Comparison of ENCODE assay signal across 8 mouse cellular contexts in the genomic region with DNA sequence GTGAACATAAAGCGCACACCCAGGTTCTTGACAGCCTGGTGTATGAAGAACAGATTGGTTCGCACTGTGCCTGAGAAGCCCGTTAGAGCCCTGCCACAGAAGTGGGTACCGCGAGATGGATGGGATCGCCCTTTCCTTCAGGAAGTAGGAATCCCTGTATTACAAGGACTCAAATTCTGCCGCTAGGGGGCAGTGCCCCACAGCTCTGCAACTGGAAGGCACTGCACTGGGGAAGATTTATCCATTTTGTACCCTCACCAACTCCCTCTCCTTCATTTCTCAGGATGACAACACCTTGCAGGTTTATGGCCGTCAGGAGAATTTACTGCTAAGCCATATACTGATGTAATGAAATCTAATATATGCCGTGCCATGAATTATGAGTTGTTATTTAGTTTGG.
DNase-seq lines count a peak whose midpoint lies in the region; ATAC-seq and TF ChIP-seq lines count a peak whose summit lies in the region.

No protein-coding gene starts in this region.

- H3K36me3 ChIP-seq in liver, postnatal 0 days (replicated peaks; ENCODE audit: insufficient read depth, low read length), result no peaks in the 10 kb centered on the region

- peak; percentile 40 for DNase-seq in B cell, adult 2 months
- DNase-seq in adrenal gland, adult (ENCODE audit: inconsistent age in 2 of 2, low spot score in 1 of 2), result peak; percentile 48 to 87
- peak; percentile 81 for DNase-seq in embryo, embryonic 10.5 days (ENCODE audit: low spot score)
- peak; percentile 47 to 55 for DNase-seq in gastrocnemius, postnatal 36 days
- peak; percentile 73 for DNase-seq in kidney, postnatal 14 days
- DNase-seq in liver, postnatal 0 days, result peak; percentile 74
- peak; percentile 79 for DNase-seq in retina, embryonic 14.5 days (ENCODE audit: low spot score)
- DNase-seq in urinary bladder, postnatal 10 days (ENCODE audit: low spot score), result peak; percentile 16

- no peak overlapping the region for H3K27ac ChIP-seq in liver, postnatal 0 days (ENCODE audit: low read depth)

- ATAC-seq in liver, postnatal 0 days, result 0 out of 2 replicates have a peak, but pooled peaks have one; percentile 43

- 45% methylated on average over 9 of the region's 9 CpGs for WGBS in liver, postnatal 0 days (ENCODE audit: insufficient replicate concordance)

- H3K4me1 ChIP-seq in liver, postnatal 0 days (ENCODE audit: insufficient read depth), result no peaks in the 10 kb centered on the region

- intact Hi-C loops in gastrocnemius, postnatal 36 days (cut with DNase I), result no loop called here

- no peak overlapping the region for H3K9ac ChIP-seq in liver, postnatal 0 days (replicated peaks)

- peak; percentile 85 for TF ChIP-seq CTCF in liver, postnatal 0 days (IDR thresholded peaks at IDR 0.05; ENCODE audit: low read depth)

- TF ChIP-seq EP300 in liver, postnatal 0 days (IDR thresholded peaks at IDR 0.05; ENCODE audit: low read depth), result no peak

- H3K4me2 ChIP-seq in liver, postnatal 0 days (ENCODE audit: low read depth, low read length), result no peak overlapping the region

- no peaks in the 10 kb centered on the region for H3K9me3 ChIP-seq in liver, postnatal 0 days (ENCODE audit: low read length)

- H3K27me3 ChIP-seq in liver, postnatal 0 days (ENCODE audit: insufficient read depth, low read length), result no peaks in the 10 kb centered on the region

- no peak overlapping the region for H3K4me3 ChIP-seq in liver, postnatal 0 days (ENCODE audit: low read depth, low read length)

Comparison
In these comparisons a context has a peak if more than half of its experiments do, and no peak if none do; other contexts are left out.
1. DNase-seq: peak in every context shown above with its lines; median percentile 81 in embryo, embryonic 10.5 days; 79 in retina, embryonic 14.5 days; 74 in liver, postnatal 0 days; 73 in kidney, postnatal 14 days; 68 in adrenal gland, adult; 51 in gastrocnemius, postnatal 36 days; 40 in B cell, adult 2 months; 16 in urinary bladder, postnatal 10 days.